Mouse (Mus musculus): Measurements from ENCODE around the gene Sfxn3. TPM values are rescaled to one million over a fixed set of nuclear protein-coding genes. Genes with fewer than 3 reads are reported as not detected.

The Sfxn3 gene
- polyA plus RNA-seq, 1 experiment from 2014 or later = 75.8 TPM

DNA sequence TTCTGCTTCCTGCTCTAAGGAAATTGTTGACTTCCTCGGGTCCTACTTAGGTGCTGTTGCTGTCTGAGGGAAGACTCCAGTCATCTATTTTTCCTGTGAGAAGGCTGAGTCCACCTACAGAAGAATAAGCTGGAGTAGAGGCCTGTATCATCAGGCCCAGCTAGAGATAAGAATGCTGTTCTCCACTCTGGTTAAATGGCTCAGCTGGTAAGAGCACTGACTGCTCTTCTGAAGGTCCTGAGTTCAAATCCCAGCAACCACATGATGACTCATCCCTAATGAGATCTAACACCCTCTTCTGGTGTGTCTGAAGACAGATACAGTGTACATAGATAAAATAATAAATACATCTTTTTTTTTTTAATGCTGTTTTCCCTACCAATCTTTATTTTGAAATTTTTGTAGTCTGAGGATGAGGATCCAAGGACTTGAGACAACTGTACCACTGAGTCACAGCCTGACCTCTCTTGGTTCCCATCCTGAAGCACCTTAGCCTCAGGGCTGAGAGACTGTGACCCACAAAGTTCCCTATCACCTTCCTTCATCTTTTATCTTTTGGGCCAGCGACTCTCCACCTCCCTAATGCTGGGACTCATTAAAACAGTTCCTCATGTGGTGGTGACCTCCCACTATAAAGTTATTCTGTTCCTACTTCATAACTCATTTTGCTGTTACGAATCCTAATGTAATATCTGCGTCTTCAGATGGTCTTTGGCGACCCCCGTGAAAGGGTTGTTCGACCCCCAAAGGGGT, 20.6 kb downstream of the Sfxn3 start:
- peaks cover 83% of the 10 kb centered on the region for H3K27me3 ChIP-seq (replicated peaks)
- no peak overlapping the region for H3K4me3 ChIP-seq (replicated peaks)
- H3K4me1 ChIP-seq = peaks cover 15% of the 10 kb centered on the region
- H3K9ac ChIP-seq (replicated peaks) = no peak overlapping the region
- ATAC-seq (ENCODE audit: low FRiP score) = no peak
- H3K9me3 ChIP-seq (replicated peaks) = no peaks in the 10 kb centered on the region
- no peak overlapping the region for H3K27ac ChIP-seq (replicated peaks)
- H3K36me3 ChIP-seq = no peaks in the 10 kb centered on the region
- 73% methylated on average over 7 of the region's 7 CpGs for WGBS
- no peak overlapping the region for H3K4me2 ChIP-seq

DNA sequence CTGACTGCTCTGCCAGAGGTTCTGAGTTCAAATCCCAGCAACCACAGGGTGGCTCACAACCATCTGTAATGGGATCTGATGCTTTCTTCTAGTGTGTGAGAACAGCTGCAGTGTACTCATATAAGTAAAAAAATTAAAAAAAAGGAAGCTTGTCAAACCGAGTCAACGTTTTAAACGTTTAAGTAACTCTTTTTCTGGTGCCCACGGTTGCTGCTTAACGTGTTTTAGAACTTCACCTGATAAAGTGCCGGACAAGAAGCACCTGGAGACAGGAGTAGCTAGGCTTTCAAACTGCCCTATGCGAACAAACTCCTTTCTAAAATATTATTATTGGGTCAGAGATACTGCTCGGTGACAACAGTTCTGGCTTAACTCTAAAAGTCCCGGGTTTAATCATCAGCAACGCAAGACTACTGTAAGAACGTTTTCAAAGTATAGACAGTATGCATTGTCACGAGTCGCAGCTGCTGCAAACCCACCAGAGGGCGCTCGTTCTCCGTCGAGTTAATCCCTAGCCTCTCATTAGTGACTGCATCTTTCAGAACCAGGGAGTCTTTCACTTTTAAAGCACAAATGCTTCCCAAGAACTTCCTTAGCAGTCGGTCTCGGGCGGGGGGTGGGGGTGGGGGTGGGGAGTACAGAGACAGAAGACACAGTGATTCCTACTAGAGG, 26.7 kb downstream of the Sfxn3 start:
- peak overlapping the region; percentile 70 for H3K4me3 ChIP-seq (replicated peaks)
- WGBS = 10% methylated on average over 20 of the region's 20 CpGs
- peak overlapping the region; percentile 88 for H3K9ac ChIP-seq (replicated peaks)
- H3K4me1 ChIP-seq = peaks cover 36% of the 10 kb centered on the region
- H3K36me3 ChIP-seq = no peaks in the 10 kb centered on the region
- ATAC-seq (ENCODE audit: low FRiP score) = peak; percentile 68; the same call in 1 of the 2 replicates
- peak overlapping the region; percentile 99 for H3K4me2 ChIP-seq
- H3K27me3 ChIP-seq (replicated peaks) = peaks cover 76% of the 10 kb centered on the region
- no peaks in the 10 kb centered on the region for H3K9me3 ChIP-seq (replicated peaks)
- peak overlapping the region; percentile 95 for H3K27ac ChIP-seq (replicated peaks)

DNA sequence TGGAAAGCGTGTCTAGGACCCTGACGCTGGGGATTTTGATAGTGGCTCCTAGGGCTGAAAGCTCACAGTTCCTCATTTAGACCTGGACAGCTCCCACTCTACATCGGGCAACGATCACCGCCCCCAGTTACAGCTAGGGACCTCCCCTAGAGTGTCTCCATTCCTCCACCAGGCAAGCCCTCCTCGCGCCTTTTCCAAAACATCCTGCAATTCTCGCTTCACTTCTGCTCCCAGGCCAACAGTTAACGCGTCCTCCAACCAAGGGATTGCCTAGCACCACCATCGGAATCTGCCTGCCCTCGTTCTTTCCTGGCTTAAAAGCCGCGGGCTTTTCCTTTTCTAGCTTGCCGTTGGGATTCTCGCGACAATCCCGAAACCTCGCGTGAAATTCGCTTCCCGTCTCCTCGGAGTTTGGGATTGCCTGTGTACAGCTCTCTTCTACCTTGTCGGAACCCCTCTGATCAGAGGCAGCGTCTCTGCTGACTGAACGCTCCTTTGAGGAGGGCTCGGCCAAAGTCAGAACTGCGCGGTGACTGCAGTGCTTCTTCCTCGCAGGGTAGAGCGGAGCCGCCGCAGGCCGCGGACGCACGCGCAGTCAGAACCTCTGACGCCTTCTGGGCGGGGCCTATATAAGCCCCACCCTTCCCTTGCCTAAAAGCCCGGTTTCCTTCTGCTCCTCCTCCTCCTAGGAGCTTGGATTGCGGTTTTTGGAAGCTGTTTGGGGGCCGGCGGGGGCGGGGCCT, 27.4 kb downstream of the Sfxn3 start, which contains the start of gene Kazald1:
TSS of gene Kazald1 (plus strand) at position 662 of the 743 bp plus-strand sequence.
- Histone ChIP-seq H3K36me3 (no peaks in the 10 kb centered on the region), H3K27ac (replicated peaks) (peak within 1 kb of the TSS; percentile 95), H3K4me2 (peak within 1 kb of the TSS; percentile 99), H3K9me3 (replicated peaks) (no peaks in the 10 kb centered on the region), H3K9ac (replicated peaks) (peak within 1 kb of the TSS; percentile 88), H3K27me3 (replicated peaks) (peaks cover 78% of the 10 kb centered on the region), H3K4me1 (peaks cover 42% of the 10 kb centered on the region), H3K4me3 (replicated peaks) (peak within 1 kb of the TSS; percentile 70)
- peak; percentile 92 for ATAC-seq (ENCODE audit: low FRiP score)
- WGBS = under 1% methylated on average over 45 of the region's 45 CpGs

DNA sequence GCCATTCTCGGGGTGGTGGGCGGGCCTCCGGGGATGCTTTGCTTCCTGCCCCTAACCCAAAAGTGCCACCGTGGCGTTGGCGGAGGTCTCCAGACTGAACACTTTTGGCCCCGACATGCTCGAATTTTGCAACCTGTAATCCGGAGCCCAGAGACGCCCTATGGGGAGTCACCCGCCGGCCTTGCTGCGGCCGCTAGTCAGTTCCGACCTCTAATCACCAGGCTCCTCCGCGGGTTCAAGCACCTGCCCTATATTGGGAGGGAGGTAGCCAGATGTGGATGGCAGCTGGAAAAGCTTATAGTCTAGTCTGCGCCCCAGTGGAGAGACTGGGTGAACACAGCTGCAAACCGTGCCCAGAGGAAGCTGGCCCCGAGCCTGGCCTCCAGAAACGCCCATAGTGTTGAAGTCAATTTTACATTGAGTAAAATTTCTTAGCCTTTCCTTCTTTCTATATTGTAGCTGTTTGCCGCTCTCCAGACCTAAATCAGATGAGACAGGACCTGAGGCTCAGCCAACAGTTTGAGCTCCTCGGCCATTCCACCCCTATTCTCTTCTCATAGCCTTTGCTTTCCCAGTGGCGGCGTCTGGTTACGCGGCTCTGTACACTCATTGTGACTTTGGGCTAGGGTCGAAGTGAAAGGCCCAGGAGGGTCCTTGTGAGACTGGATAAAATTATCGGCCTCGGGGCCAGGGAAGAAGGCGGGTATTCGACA, 28.2 kb downstream of the Sfxn3 start:
- Histone ChIP-seq H3K27me3 (replicated peaks) (peaks cover 79% of the 10 kb centered on the region), H3K36me3 (no peaks in the 10 kb centered on the region), H3K9me3 (replicated peaks) (no peaks in the 10 kb centered on the region), H3K4me2 (peak overlapping the region; percentile 99), H3K4me1 (peaks cover 49% of the 10 kb centered on the region), H3K27ac (replicated peaks) (peak overlapping the region; percentile 95), H3K4me3 (replicated peaks) (peak overlapping the region; percentile 70), H3K9ac (replicated peaks) (peak overlapping the region; percentile 88)
- WGBS = under 1% methylated on average over 32 of the region's 32 CpGs
- ATAC-seq (ENCODE audit: low FRiP score) = peak; percentile 28; the same call in 1 of the 2 replicates

DNA sequence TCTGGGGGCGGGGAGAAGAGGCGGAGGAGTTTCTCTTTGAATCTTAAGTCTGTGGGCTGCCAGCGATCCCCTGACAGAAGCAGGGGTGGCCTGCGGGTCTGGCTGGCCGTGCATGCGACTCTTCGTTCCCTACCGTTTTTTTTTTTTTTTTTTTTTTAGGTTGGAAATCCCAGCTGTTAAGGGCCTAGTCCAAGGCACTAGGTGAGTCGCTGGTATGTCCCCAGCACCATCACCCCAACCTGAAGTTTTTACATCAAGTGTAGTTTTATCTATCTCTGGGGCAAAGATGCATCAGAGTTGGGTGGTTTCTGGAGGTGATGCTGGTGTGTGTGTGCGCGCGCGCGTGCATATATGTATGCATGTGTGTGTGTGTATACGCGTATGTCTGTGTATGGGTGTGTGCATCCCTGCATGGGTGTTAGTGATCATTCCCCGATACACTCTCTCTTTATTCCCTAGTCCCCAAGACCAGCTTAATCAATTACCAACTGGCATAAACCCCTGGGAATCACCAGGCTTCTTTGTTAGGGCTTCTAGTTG, 28.8 kb downstream of the Sfxn3 start:
- peak overlapping the region; percentile 99 for H3K4me2 ChIP-seq
- no peak for ATAC-seq (ENCODE audit: low FRiP score)
- no peak overlapping the region for H3K27ac ChIP-seq (replicated peaks)
- WGBS = 7% methylated on average over 17 of the region's 17 CpGs
- no peaks in the 10 kb centered on the region for H3K36me3 ChIP-seq
- peak overlapping the region; percentile 70 for H3K4me3 ChIP-seq (replicated peaks)
- H3K4me1 ChIP-seq = peaks cover 55% of the 10 kb centered on the region
- no peaks in the 10 kb centered on the region for H3K9me3 ChIP-seq (replicated peaks)
- H3K9ac ChIP-seq (replicated peaks) = 0 out of 2 replicates have a peak overlapping the region, but pooled peaks have one; percentile 26
- peaks cover 79% of the 10 kb centered on the region for H3K27me3 ChIP-seq (replicated peaks)

DNA sequence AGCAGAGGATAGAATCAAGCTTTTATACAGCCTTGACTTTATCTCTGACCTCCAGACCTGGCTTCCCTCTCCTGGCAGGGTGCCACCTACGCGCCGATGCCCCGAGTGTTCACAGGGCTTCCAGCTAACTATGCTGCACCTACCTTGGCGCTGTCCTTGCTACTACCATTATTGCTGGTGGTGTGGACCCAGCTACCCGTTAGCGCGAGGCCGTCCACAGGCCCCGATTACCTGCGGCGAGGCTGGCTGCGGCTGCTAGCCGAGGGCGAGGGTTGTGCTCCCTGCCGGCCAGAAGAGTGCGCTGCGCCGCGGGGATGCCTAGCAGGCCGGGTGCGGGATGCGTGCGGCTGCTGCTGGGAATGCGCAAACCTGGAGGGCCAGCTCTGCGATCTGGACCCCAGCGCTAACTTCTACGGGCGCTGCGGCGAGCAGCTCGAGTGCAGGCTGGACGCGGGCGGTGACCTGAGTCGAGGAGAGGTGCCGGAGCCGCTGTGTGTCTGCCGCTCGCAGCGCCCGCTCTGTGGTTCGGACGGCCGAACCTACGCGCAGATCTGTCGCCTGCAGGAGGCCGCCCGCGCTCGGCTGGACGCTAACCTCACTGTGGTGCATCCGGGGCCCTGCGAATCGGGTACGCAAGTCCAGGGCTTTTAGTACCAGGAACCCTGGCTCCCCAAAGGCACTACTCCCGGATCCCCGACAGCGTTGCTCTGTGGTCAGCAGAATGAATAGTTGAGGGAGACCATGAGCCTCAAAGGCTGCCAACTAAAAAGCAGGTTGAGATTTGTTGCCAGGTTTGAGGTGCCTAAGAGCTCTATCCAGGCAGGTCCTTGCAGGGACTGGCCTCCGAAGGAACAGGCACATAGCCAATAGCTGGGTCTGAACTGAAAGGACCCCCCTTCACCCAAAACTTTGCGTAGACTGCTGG, 29.5 kb downstream of the Sfxn3 start:
- Histone ChIP-seq H3K4me3 (replicated peaks) (peak overlapping the region; percentile 70), H3K4me2 (peak overlapping the region; percentile 99), H3K36me3 (no peaks in the 10 kb centered on the region), H3K9me3 (replicated peaks) (no peaks in the 10 kb centered on the region), H3K27ac (replicated peaks) (no peak overlapping the region), H3K27me3 (replicated peaks) (peaks cover 79% of the 10 kb centered on the region), H3K4me1 (peaks cover 58% of the 10 kb centered on the region), H3K9ac (replicated peaks) (peak overlapping the region; percentile 26; the same call in 1 of the 2 replicates)
- WGBS = under 1% methylated on average over 62 of the region's 62 CpGs
- ATAC-seq (ENCODE audit: low FRiP score) = no peak

DNA sequence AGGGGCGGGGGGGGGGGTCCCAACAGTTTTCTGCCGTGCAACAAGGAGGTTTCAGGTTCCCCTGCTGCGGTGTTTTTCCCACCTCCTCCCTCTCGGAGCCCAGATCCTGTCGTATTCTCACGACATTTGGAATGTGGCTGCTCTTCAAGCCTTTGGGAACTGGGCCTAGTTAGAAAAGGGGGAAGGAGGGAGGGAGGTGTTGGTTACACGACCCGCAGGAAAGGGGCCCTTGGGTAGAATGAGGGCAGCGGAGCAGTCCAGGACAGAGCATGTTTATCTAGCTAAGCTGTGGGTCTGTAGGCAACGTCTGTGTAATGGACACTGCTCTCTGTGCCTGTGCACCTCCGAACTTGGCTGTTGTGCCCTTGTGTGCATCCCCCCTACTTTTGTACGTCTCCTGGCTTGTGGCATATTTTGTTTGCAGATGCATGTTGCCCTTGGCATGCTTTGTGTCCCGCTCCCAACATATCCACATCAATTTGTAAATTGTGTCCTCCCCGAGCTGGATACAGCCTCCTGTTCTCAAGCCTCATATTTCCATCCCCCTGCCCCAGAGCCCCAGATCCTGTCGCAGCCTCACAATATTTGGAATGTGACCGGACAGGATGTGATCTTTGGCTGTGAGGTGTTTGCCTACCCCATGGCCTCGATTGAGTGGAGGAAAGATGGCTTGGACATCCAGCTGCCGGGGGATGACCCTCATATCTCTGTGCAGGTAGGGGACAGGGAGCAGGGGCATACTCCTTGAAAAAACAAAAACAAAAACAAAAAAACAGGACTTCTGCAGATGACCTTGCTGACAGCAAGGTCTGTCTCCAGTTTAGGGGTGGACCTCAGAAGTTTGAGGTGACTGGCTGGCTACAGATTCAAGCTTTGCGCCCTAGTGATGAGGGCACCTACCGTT, 30.7 kb downstream of the Sfxn3 start:
- Histone ChIP-seq H3K4me1 (peaks cover 58% of the 10 kb centered on the region), H3K4me2 (no peak overlapping the region), H3K27ac (replicated peaks) (no peak overlapping the region), H3K4me3 (replicated peaks) (no peak overlapping the region), H3K27me3 (replicated peaks) (peaks cover 84% of the 10 kb centered on the region), H3K36me3 (no peaks in the 10 kb centered on the region), H3K9me3 (replicated peaks) (no peaks in the 10 kb centered on the region), H3K9ac (replicated peaks) (no peak overlapping the region)
- no peak for ATAC-seq (ENCODE audit: low FRiP score)
- WGBS = 6% methylated on average over 20 of the region's 20 CpGs

DNA sequence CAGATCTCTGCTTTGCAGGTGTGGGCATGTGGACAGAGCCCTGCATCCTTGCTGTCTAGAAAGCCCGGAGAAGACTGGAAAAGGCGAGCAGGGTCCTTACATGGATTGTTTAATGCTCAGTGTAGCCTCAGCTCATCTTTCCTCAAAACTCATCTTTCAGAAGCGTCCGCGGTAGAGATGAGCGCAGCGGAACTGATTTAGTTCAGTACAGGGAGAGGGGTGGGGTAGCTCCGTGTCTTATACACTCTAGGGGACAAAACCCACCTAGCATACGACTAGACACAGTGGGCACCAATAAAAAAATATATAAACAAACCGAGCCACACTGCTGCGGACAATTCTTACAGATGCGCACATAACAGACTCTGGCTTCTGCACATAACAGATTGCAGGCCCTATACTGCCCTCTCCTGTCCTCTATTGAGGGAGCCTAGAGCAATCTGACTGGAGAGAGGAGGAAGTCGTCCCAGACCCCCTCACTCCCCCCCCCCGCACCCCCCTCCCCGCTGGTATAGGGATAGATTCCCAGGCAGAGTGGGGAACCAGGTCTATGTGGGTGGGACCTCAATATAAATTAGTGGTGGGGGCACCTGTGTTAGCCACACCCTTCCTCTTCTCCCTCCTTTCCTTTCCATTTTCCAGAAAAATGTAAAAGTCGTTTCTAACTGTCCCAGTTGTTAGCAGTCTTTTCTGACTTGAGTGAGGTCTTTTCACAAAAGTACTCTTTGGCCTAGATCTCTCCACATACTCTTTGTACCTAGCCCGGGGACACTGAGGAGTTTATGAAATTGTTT, 31.9 kb downstream of the Sfxn3 start:
- no peak overlapping the region for H3K27ac ChIP-seq (replicated peaks)

More for the DNA sequence above, 31.9 kb downstream of the Sfxn3 start:
- H3K4me3 ChIP-seq (replicated peaks) = peak overlapping the region; percentile 26
- no peaks in the 10 kb centered on the region for H3K36me3 ChIP-seq
- peaks cover 54% of the 10 kb centered on the region for H3K4me1 ChIP-seq
- H3K9ac ChIP-seq (replicated peaks) = no peak overlapping the region
- no peaks in the 10 kb centered on the region for H3K9me3 ChIP-seq (replicated peaks)
- peak overlapping the region; percentile 59 for H3K4me2 ChIP-seq
- peaks cover 88% of the 10 kb centered on the region for H3K27me3 ChIP-seq (replicated peaks)
- ATAC-seq (ENCODE audit: low FRiP score) = no peak
- 5% methylated on average over 15 of the region's 17 CpGs for WGBS
